Mouse (Mus musculus): ENCODE measurements at regions not wholly inside any gene's neighbourhood (a gene's known extent, or its start where the extent isn't known, plus 50 kb on each side); places are given as distances from the start of the nearest gene placed in this dataset.

- Histone ChIP-seq H3K4me1 (ENCODE audit: control insufficient read depth, insufficient read depth, low read length) (no peaks in the 10 kb centered on the region), H3K27me3 (ENCODE audit: control insufficient read depth, insufficient read depth, low read length) (no peaks in the 10 kb centered on the region), H3K27ac (ENCODE audit: low read depth, low read length) (no peak overlapping the region), H3K36me3 (ENCODE audit: control insufficient read depth, insufficient read depth, low read length) (no peaks in the 10 kb centered on the region), H3K9me3 (ENCODE audit: control insufficient read depth, low read length) (no peaks in the 10 kb centered on the region), H3K4me2 (no peak overlapping the region), H3K9ac (ENCODE audit: low read length) (no peak overlapping the region), H3K4me3 (ENCODE audit: low read depth, low read length) (no peak overlapping the region)
- WGBS, result 35% methylated on average over 6 of the region's 6 CpGs
- DNase-seq (ENCODE audit: low spot score, missing footprints) (peak; percentile 84), ATAC-seq (ENCODE audit: low FRiP score) (peak; percentile 79)
Observed at GRCm38 (mm10) chr14:92826576-92827284, 1063.7 kb downstream of the Pcdh9 start.

DNA sequence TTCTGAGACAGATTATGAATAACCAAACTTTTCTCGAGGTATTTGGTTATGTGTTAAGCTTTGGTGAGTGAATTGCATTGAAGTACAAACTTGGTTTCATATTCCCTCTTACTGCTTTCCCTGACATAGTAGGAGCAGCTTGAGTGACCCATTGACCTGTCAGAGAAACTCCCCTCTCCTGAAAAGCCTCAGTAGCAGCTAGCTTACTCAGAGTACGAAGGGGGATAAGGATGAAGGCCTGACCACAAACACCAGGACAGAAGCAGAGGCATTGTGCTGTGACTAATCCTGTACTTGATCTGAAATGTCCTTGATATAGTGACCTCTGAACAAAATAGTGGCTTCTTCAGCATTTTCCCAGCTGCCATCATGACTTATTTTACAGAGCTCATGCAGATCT lies 1070.4 kb downstream of the Pcdh9 start:
- no peak overlapping the region for H3K27ac ChIP-seq (ENCODE audit: low read depth, low read length)
- H3K9me3 ChIP-seq (ENCODE audit: control insufficient read depth, low read length), result no peaks in the 10 kb centered on the region
- H3K4me3 ChIP-seq (ENCODE audit: low read depth, low read length), result no peak overlapping the region
- no peaks in the 10 kb centered on the region for H3K36me3 ChIP-seq (ENCODE audit: control insufficient read depth, insufficient read depth, low read length)
- H3K27me3 ChIP-seq (ENCODE audit: control insufficient read depth, insufficient read depth, low read length), result no peaks in the 10 kb centered on the region
- no peak overlapping the region for H3K4me2 ChIP-seq
- no peaks in the 10 kb centered on the region for H3K4me1 ChIP-seq (ENCODE audit: control insufficient read depth, insufficient read depth, low read length)
- WGBS, result 40% methylated on average over 2 of the region's 2 CpGs
- DNase-seq (ENCODE audit: low spot score, missing footprints) (no peak), ATAC-seq (ENCODE audit: low FRiP score) (no peak)
- H3K9ac ChIP-seq (ENCODE audit: low read length), result no peak overlapping the region
